Mouse (Mus musculus) bone marrow macrophage, adult 2 months (primary cell): ENCODE data around the gene Sh3d19. TPM values are rescaled to one million over a fixed set of nuclear protein-coding genes. Genes with fewer than 3 reads are reported as not detected.

Source experiments
- H3K27ac ChIP-seq: 2 replicates; pipeline ENCODE4 v1.5.1; 2012; ENCODE audit warnings: low read depth, low read length; ENCODE audit not compliant: insufficient read depth
- H3K4me1 ChIP-seq: 2 replicates; pipeline ENCODE4 v1.6.1; 2012; ENCODE audit warnings: low read length; ENCODE audit not compliant: control insufficient read depth, insufficient read depth
- H3K4me3 ChIP-seq: 2 replicates; pipeline ENCODE4 v1.5.1; 2012; ENCODE audit warnings: mild to moderate bottlenecking, low read length, moderate library complexity; ENCODE audit not compliant: insufficient read depth
- CTCF ChIP-seq: IDR thresholded peaks from 2 replicates; pipeline ENCODE4 v1.5.1; 2012; ENCODE audit warnings: low read depth, mild to moderate bottlenecking, low read length, moderate library complexity
- POLR2A ChIP-seq: IDR thresholded peaks from 2 replicates; pipeline ENCODE4 v1.6.1; 2012; ENCODE audit warnings: mild to moderate bottlenecking, low read depth, low read length, borderline replicate concordance
- polyA plus RNA-seq: library from polyadenylated mRNA; stranded (reverse); fragments of >200 nt; gene quantifications from 2 replicates; pipeline ENCODE4 v1.2.4, GENCODE M21; 2012; ENCODE audit not compliant: missing spikeins, insufficient read depth, insufficient read length

Gene Sh3d19
- polyA plus RNA-seq, 1 experiment, result 6.1 TPM

DNA sequence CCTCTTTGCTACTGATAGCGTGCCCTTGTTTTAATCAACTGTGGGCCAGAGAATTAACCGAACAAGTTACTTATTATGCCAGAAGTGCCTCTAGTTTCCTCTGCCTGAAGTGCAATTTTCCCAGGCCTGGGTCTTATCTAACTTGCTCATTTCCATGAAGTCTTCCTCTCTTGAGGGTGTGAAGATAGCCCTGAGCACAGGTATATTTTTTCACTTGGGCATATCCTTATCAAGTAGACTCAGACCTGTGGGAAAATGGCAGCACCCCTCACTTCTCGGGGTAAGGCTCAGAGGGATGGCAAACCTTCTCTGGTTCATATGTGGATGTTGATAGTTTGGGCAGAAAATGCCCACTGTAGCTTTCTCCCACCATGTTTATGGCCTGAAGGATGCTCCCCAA is 30.4 kb downstream of the Sh3d19 start:
- Histone ChIP-seq H3K4me1 (no peaks in the 10 kb centered on the region), H3K27ac (no peak overlapping the region), H3K4me3 (no peak overlapping the region)
- no peak for TF ChIP-seq CTCF
- TF ChIP-seq POLR2A, result no peak

GRCm38 (mm10) chr3:86002423-86002822 is 31.5 kb downstream of the Sh3d19 start, which contains the start of gene Prss48:
TSS of gene Prss48 (minus strand) at chr3:86002491.
- H3K27ac ChIP-seq, result no peak within 1 kb of the TSS
- H3K4me1 ChIP-seq, result no peaks in the 10 kb centered on the region
- no peak for TF ChIP-seq CTCF
- no peak for TF ChIP-seq POLR2A
- H3K4me3 ChIP-seq, result no peak within 1 kb of the TSS

GRCm38 (mm10) chr3:86002940-86003339 is 32.0 kb downstream of the Sh3d19 start:
- H3K4me1 ChIP-seq, result no peaks in the 10 kb centered on the region
- H3K4me3 ChIP-seq, result no peak overlapping the region
- TF ChIP-seq POLR2A, result no peak
- no peak for TF ChIP-seq CTCF
- no peak overlapping the region for H3K27ac ChIP-seq

GRCm38 (mm10) chr3:86004751-86005150 is 33.8 kb downstream of the Sh3d19 start:
- TF ChIP-seq POLR2A (no peak), CTCF (no peak)
- Histone ChIP-seq H3K4me1 (no peaks in the 10 kb centered on the region), H3K27ac (no peak overlapping the region), H3K4me3 (no peak overlapping the region)

DNA sequence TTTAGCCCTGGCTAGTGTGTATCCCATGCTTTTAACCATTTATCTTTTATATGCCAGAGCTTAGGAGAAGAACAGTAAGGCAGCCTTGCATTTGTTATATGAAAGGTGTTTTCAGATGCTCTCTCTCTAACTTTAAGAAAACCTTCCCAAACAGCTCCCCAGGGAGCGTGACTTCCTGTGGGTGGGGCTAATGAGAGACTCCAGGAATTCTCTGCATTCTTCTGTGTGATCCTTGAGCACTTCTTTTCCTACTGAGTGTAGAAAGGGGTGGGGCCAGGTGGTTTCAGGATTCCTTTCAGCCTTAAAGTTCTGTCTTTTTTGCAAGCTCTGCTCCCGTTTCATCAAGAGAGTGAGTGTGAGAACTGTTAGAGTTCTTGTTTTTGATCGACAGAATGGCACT is 39.7 kb downstream of the Sh3d19 start:
- Histone ChIP-seq H3K4me1 (no peaks in the 10 kb centered on the region), H3K27ac (no peak overlapping the region), H3K4me3 (no peak overlapping the region)
- TF ChIP-seq CTCF (no peak), POLR2A (no peak)

- TF ChIP-seq POLR2A, result no peak
- no peak for TF ChIP-seq CTCF
- H3K27ac ChIP-seq, result no peak overlapping the region
- H3K4me1 ChIP-seq, result no peaks in the 10 kb centered on the region
- no peak overlapping the region for H3K4me3 ChIP-seq
Measured at GRCm38 (mm10) chr3:86011373-86011772, 40.5 kb downstream of the Sh3d19 start.

- TF ChIP-seq CTCF, result no peak
- TF ChIP-seq POLR2A, result no peak
- Histone ChIP-seq H3K4me3 (no peak overlapping the region), H3K4me1 (no peaks in the 10 kb centered on the region), H3K27ac (no peak overlapping the region)
Measured at GRCm38 (mm10) chr3:86011833-86012232, 40.9 kb downstream of the Sh3d19 start.

DNA sequence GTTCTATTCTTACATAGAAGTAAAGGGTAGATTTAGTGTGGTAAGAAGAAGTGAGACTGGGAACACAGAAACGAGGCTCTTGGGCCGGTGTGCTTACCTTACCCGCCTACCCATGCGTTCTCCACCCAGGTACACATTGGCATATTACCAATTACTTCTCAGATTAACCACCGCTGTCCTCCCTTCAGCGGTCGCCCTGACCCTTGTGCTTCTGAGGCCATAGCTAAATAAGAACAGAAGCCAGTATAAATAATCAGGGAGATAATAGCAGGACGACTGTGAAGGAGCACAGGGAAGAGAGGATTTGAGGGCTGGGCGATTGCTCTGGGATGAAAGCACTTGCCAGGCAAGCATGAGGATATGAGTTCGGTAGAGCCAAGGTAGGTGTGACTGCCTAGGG is 42.9 kb downstream of the Sh3d19 start:
- Histone ChIP-seq H3K4me1 (no peaks in the 10 kb centered on the region), H3K27ac (no peak overlapping the region), H3K4me3 (no peak overlapping the region)
- TF ChIP-seq CTCF (no peak), POLR2A (no peak)

DNA sequence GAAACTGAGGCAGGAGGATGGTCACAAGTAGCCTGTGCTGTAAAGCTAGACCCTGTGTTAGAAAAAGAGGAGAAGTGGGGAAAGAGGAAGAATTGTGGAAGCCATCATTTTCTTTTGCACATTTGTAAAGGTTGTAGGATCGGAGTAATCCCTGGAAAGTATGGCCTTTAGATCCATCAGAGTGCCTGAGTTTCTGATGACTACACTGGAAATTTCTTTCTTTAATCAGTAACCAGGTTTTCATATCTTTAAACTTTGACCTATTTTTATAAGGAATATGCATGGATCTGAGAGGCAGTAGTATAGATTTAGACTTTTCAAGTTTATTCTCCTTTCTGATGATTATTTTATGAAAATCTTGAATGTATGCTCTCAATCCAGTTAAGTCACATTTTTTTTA is 46.1 kb downstream of the Sh3d19 start:
- no peak overlapping the region for H3K27ac ChIP-seq
- no peaks in the 10 kb centered on the region for H3K4me1 ChIP-seq
- TF ChIP-seq POLR2A (no peak), CTCF (no peak)
- H3K4me3 ChIP-seq, result no peak overlapping the region

- H3K4me3 ChIP-seq, result no peak overlapping the region
- TF ChIP-seq CTCF (no peak), POLR2A (no peak)
- no peak overlapping the region for H3K27ac ChIP-seq
- no peaks in the 10 kb centered on the region for H3K4me1 ChIP-seq
Measured at GRCm38 (mm10) chr3:86017484-86017883, 46.6 kb downstream of the Sh3d19 start.
